Mouse (Mus musculus) heart, adult 2 months (tissue): ENCODE results near the gene Mad1l1.

Source experiments
- CTCF ChIP-seq: fragments of 200-600 bp; IDR thresholded peaks from 2 replicates; pipeline ENCODE4 v1.8.1; 2022; ENCODE audit warnings: antibody characterized with exemption, mild to moderate bottlenecking, moderate library complexity
- EP300 ChIP-seq: fragments of 200-500 bp; IDR thresholded peaks from 2 replicates; pipeline ENCODE4 v1.6.1; 2011; ENCODE audit warnings: low read depth, low read length, control low read depth; ENCODE audit not compliant: insufficient read depth
- POLR2A ChIP-seq: fragments of 200-500 bp; IDR thresholded peaks from 2 replicates; pipeline ENCODE4 v1.6.1; 2011; ENCODE audit warnings: mild to moderate bottlenecking, low read depth, low read length, control low read depth; ENCODE audit not compliant: insufficient read depth

DNA sequence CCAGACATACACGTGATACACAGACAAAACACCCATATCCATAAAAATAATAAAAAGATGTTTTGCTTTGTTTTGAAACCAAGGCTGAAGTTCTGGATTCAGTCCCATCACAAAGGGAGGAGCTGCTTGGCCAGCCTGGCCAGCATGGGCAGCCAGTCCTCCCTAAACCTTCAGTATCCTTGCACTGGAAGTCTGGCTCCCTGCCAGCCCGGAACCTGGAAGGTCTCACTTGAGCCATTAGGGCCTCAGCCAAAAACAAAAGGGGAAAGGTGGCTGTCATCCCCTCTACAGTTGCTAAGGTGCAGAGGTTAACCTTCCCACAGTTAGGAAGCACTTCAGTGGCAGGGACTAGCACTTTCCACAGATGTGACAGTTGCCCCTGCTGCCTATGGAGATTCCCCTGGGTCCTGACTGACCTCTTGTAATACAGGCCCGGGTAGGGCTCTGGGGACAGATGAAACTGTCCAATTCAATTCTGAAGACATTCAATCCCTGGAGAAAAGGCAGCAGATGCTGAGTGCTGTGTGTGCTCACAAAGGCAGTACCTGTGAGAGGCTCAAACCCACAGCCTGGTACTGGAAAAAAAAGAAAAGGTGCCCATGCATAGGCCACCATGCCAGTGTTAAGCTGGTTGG, 100.2 kb downstream of the Mad1l1 start:
- TF ChIP-seq POLR2A: no peak
- TF ChIP-seq CTCF: no peak
- TF ChIP-seq EP300: no peak
